Mouse (Mus musculus) lung, adult 2 months (tissue): ENCODE measurements at regions not wholly inside any gene's neighbourhood (a gene's known extent, or its start where the extent isn't known, plus 50 kb on each side); places are given as distances from the start of the nearest gene placed in this dataset.

ENCODE experiments used
- DNase-seq: peaks from one replicate; pipeline ENCODE4 v3.0.0; 2022
- H3K4me1 ChIP-seq: fragments of 200-500 bp; 2 replicates; pipeline ENCODE4 v1.6.1; 2011; ENCODE audit warnings: low read length; ENCODE audit not compliant: control insufficient read depth, insufficient read depth
- H3K4me3 ChIP-seq: fragments of 200-500 bp; replicated peaks from 2 replicates; pipeline ENCODE3; 2011; ENCODE audit warnings: low read depth, mild to moderate bottlenecking, control low read depth, low read length; ENCODE audit errors: extremely low read depth
- CTCF ChIP-seq: fragments of 200-500 bp; IDR thresholded peaks from 2 replicates; pipeline ENCODE4 v1.5.1; 2011; ENCODE audit warnings: mild to moderate bottlenecking, low read length, control low read depth; ENCODE audit not compliant: insufficient read depth
- POLR2A ChIP-seq: fragments of 200-500 bp; IDR thresholded peaks from 2 replicates; pipeline ENCODE4 v1.6.1; 2011; ENCODE audit warnings: low read depth, mild to moderate bottlenecking, control low read depth, low read length, borderline replicate concordance; ENCODE audit errors: extremely low read depth
- WGBS: fragments of 180-500 bp; shearing (Covaris S2); methylation state at CpG from one replicate; pipeline ENCODE4 v1.1.7; 2018; 5-methylcytosine and 5-hydroxymethylcytosine counted together

- TF ChIP-seq POLR2A: no peak
- no peak for TF ChIP-seq CTCF
- no peak for DNase-seq
- H3K4me3 ChIP-seq: no peak overlapping the region
- 81% methylated on average over 6 of the region's 6 CpGs for WGBS
- H3K4me1 ChIP-seq: no peaks in the 10 kb centered on the region
Observed at GRCm38 (mm10) chr9:101507023-101507690, 255.6 kb upstream of the Ppp2r3a start.

DNA sequence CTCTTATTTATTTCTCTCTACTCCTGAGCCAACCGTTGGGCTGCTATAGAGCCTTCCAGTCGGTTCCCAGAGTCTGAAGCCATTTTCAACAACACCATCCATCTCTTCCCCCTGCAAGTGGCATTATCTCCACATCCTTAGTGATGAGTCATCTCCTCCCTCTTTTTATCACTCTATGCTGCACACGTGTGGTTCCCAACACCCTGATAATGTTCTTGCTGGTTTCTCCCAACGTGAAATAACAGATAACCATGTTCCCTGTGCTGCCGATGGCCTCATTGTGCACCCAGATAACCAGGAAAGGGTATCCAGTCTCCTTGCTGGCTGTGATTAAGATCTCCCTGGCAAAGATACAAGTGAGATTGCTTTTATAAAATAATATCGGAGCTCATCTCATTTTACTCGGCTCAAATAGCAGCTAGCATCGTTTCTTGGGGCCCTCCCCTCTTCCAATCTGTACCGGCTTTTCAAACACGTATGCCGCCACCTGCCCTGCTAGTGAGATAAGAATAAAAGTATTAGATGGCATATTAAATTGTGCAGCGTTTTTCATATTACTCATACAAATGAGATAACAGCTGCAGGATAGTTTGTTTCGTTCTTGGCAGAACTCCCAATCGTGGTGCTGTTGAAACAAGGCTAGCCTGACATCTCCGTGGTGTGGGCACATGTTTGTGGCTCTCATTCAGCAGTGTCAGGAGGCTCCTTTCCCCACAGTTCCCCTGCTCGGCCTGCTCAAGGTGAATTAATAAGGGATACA, 250.3 kb upstream of the Ppp2r3a start:
- DNase-seq: no peak
- Histone ChIP-seq H3K4me3 (no peak overlapping the region), H3K4me1 (no peaks in the 10 kb centered on the region)
- WGBS: 41% methylated on average over 16 of the region's 16 CpGs
- TF ChIP-seq POLR2A: no peak
- no peak for TF ChIP-seq CTCF

- TF ChIP-seq POLR2A (no peak), CTCF (no peak)
- 84% methylated on average over 3 of the region's 3 CpGs for WGBS
- Histone ChIP-seq H3K4me1 (no peaks in the 10 kb centered on the region), H3K4me3 (no peak overlapping the region)
- DNase-seq: no peak
Observed at GRCm38 (mm10) chr9:101501036-101501435, 249.4 kb upstream of the Ppp2r3a start.

DNA sequence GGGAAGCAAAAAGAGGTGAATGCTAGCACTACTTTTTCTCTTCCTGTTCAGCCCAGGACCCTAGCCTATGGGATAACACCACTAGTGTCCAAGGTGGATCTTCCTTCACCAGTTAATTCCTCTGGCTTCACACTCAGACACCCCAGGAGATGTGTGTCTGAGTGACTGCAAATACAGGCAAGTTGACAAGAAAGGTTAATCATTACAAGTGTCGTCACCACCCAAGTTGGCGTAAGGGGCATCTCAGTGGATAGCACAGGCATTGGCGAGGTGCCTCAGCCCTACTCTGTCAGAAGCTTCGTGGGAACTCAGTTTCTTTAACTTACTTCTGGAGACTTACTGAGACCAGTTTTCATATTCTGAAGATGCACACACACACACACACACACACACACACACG, 247.1 kb upstream of the Ppp2r3a start:
- 85% methylated on average over 5 of the region's 5 CpGs for WGBS
- H3K4me3 ChIP-seq: no peak overlapping the region
- TF ChIP-seq CTCF (no peak), POLR2A (no peak)
- DNase-seq: no peak
- no peaks in the 10 kb centered on the region for H3K4me1 ChIP-seq

DNA sequence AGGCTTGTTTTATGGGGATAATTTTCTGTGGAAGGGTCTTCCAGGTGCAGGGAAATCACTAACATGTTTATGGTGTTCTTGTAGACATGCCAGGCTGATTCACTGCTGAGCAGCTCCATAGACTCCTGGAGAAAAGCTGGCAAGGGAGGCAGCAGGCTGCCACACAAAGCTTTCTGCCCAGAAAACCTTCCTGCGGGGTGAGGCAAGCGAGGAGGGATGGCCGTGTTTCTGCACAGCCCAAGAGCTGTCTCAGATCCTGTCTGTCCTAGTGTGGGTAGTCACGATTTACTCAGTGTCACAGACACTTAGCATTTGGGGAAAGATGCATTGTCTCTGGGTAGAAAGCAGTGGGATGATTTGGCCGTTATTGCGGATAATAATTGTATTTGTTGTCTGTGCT, 244.2 kb upstream of the Ppp2r3a start:
- TF ChIP-seq CTCF: no peak
- TF ChIP-seq POLR2A: no peak
- WGBS: 80% methylated on average over 6 of the region's 6 CpGs
- Histone ChIP-seq H3K4me3 (no peak overlapping the region), H3K4me1 (no peaks in the 10 kb centered on the region)
- no peak for DNase-seq

GRCm38 (mm10) chr9:101489013-101489412, 237.4 kb upstream of the Ppp2r3a start:
- Histone ChIP-seq H3K4me1 (no peaks in the 10 kb centered on the region), H3K4me3 (no peak overlapping the region)
- TF ChIP-seq CTCF (no peak), POLR2A (no peak)
- no peak for DNase-seq
- WGBS: 65% methylated on average over 6 of the region's 6 CpGs

- Histone ChIP-seq H3K4me1 (peaks cover 2% of the 10 kb centered on the region; the same call in 1 of the 2 replicates), H3K4me3 (no peak overlapping the region)
- 64% methylated on average over 3 of the region's 3 CpGs for WGBS
- no peak for TF ChIP-seq POLR2A
- TF ChIP-seq CTCF: no peak
- DNase-seq: no peak
Observed at GRCm38 (mm10) chr9:101476223-101476622, 224.6 kb upstream of the Ppp2r3a start.

- DNase-seq: no peak
- TF ChIP-seq CTCF (no peak), POLR2A (no peak)
- WGBS: 68% methylated on average over 4 of the region's 4 CpGs
Observed at GRCm38 (mm10) chr9:101473074-101473461, 221.5 kb upstream of the Ppp2r3a start.

DNA sequence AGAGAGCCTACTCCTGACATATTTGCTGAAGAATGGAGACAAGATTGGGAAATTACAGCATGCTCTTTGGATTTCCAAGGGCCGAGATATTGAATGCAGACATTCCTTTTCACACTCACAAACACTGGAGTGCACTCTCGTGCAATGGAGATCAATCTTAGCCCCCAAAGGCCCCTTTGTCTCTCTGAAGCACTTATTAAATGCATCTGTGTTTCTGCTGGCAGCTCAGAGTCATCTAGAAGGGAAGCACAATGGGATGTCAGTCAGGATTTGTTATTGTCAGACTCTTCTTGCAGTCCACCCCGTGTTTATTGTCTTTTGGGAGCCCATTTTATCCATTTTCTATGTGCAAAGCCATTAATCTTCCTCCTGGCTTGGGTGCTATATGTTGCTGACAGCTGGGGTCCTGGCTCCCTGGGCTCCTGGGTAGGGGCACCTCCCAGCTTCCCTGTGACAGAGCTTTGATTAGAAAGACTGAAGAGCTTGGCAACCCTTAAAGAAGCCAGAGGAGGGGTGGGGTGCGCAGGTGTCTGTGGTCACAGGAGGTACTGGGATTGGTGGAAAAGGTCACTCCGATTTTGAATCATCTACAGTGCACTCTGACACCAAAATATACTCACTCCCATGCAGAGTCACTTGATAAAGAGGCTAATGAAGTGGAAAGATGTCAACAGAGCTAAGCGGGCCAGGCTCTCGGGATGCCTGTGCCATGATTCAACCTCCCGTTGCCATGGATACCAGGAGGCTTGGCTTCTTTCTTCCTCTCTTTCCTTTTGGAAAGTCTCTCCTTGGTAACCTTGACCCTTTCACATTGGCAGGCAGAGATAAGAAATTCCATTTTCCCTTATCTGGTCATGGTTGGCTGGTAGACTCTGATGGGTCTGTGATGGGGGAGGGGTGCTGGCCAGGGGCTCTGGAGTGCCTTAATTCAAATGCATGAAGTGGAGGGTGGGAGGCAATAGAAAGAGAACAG, 220.8 kb upstream of the Ppp2r3a start:
- TF ChIP-seq POLR2A (no peak), CTCF (no peak)
- no peak for DNase-seq
- Histone ChIP-seq H3K4me1 (peaks cover 2% of the 10 kb centered on the region; the same call in 1 of the 2 replicates), H3K4me3 (no peak overlapping the region)
- 36% methylated on average over 8 of the region's 8 CpGs for WGBS

More at GRCm38 (mm10) chr9:101473074-101473461, 221.5 kb upstream of the Ppp2r3a start:
- H3K4me1 ChIP-seq: peaks cover 2% of the 10 kb centered on the region; the same call in 1 of the 2 replicates
- H3K4me3 ChIP-seq: no peak overlapping the region
